Mouse (Mus musculus) limb, embryonic 14.5 days (tissue): ENCODE results near the gene Upk3bl. TPM values are rescaled to one million over a fixed set of nuclear protein-coding genes. Genes with fewer than 3 reads are reported as not detected.
"Not testable (repeated sequence)": the region's sequence is repeated elsewhere in the genome, so short reads cannot be mapped to it uniquely, and the experiment has no call there.

Source experiments
- ATAC-seq: fragments of 200-750 bp; cut with Nextera tagmentation; 2 replicates; pipeline ENCODE4 v1.8.0; 2017; ENCODE audit warnings: low read depth, moderate number of reproducible peaks, moderate TSS enrichment; ENCODE audit not compliant: low FRiP score
- DNase-seq: peaks from one replicate; pipeline ENCODE4 v3.0.0-alpha.2; 2015; ENCODE audit warnings: low spot score
- H3K27ac ChIP-seq: fragments of 300-500 bp; sonication (generic); replicated peaks from 2 replicates; pipeline ENCODE4 v1.5.1; 2014; ENCODE audit warnings: low read depth, mild to moderate bottlenecking, low read length, moderate library complexity, mixed read lengths
- H3K27me3 ChIP-seq: fragments of 300-500 bp; sonication (generic); 2 replicates; pipeline ENCODE4 v1.6.1; 2014; ENCODE audit warnings: low read length, mixed read lengths; ENCODE audit not compliant: control insufficient read depth, insufficient read depth
- H3K36me3 ChIP-seq: fragments of 300-500 bp; sonication (generic); 2 replicates; pipeline ENCODE4 v1.6.1; 2014; ENCODE audit warnings: mild to moderate bottlenecking, low read length, moderate library complexity, mixed read lengths; ENCODE audit not compliant: control insufficient read depth, insufficient read depth
- H3K4me1 ChIP-seq: fragments of 300-500 bp; sonication (generic); 2 replicates; pipeline ENCODE4 v1.6.1; 2014; ENCODE audit warnings: antibody characterized with exemption, low read length, mixed read lengths; ENCODE audit not compliant: control insufficient read depth, insufficient read depth
- H3K4me2 ChIP-seq: fragments of 300-500 bp; sonication (generic); replicated peaks from 2 replicates; pipeline ENCODE4 v1.6.1; 2014; ENCODE audit warnings: low read depth, mild to moderate bottlenecking, low read length, moderate library complexity; ENCODE audit not compliant: severe bottlenecking
- H3K4me3 ChIP-seq: fragments of 300-500 bp; sonication (generic); replicated peaks from 2 replicates; pipeline ENCODE4 v1.5.1; 2014; ENCODE audit warnings: low read length
- H3K9ac ChIP-seq: fragments of 300-500 bp; sonication (generic); 2 replicates; pipeline ENCODE4 v1.6.1; 2014; ENCODE audit warnings: mild to moderate bottlenecking, low read depth, low read length, moderate library complexity; ENCODE audit not compliant: severe bottlenecking
- H3K9me3 ChIP-seq: fragments of 300-500 bp; sonication (generic); 2 replicates; pipeline ENCODE4 v1.6.1; 2016; ENCODE audit warnings: low read length; ENCODE audit not compliant: control insufficient read depth
- POLR2A ChIP-seq: fragments of 200-500 bp; IDR thresholded peaks from 2 replicates; pipeline ENCODE4 v1.8.0; 2012; ENCODE audit warnings: inconsistent platforms, mild to moderate bottlenecking, moderate library complexity, borderline replicate concordance; ENCODE audit not compliant: insufficient read depth, insufficient read length; ENCODE audit errors: extremely low read depth
- WGBS: fragments of 180-500 bp; shearing (Covaris S2); extraction: QIAGEN DNeasy Blood & Tissue Kit; methylation state at CpG from one replicate; pipeline ENCODE4 v1.1.7; 2014; 5-methylcytosine and 5-hydroxymethylcytosine counted together
- microRNA-seq: library from miRNA; unstranded; fragments of <30 nt; microRNA quantifications from one replicate; pipeline ENCODE4, GENCODE M21; 2016
- polyA plus RNA-seq, 2 experiments: library from polyadenylated mRNA; depleted of rRNA in 1 of 2; stranded (reverse) in 1 of 2; unstranded in 1 of 2; fragments of >200 nt; fragmentation: Nextera tagmentation in 1 of 2; extraction: Ambion mirVana in 1 of 2; gene quantifications; 2 replicates each; pipeline versions ENCODE4 v1.2.1 to v1.2.3; 2012 to 2014

Upk3bl gene
- polyA plus RNA-seq, 2 experiments: 7.5 to 14.1 TPM

DNA sequence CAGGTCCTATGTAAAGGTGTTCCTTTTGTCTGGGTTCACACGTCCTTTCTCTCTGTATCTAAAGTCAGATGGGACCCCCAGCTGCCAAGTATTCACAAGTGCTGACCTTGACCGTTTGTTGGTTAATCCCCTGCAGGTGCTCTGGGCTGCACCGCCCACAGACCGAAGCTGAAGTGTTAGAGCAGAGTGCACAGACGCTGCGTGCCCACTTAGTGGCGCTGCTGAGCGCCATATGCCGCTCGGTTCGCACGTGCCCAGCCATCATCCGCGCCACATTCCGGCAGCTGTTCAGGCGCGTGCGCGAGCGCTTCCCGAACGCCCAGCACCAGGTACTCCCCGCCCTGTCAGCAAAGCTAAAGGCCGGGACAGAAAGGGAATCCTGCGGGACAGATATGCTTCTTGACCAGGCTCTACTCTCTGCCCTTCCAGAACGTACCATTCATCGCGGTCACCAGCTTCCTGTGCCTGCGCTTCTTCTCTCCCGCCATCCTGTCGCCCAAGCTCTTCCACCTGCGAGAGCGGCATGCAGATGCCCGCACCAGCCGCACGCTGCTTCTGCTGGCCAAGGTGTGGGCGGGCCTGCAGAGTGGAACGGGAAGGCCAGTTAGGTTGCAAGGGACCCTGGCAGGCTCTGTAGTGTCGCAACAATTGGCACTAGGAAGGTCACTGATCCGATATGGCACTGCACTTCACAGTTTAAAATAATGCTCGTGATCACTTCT, 48.0 kb downstream of the Upk3bl start:
- Histone ChIP-seq H3K27ac (no peak overlapping the region), H3K9ac (peak overlapping the region; percentile 38), H3K4me1 (no peaks in the 10 kb centered on the region), H3K27me3 (0 out of 2 replicates have a peak, but pooled peaks cover 3% of the 10 kb centered on the region), H3K36me3 (peaks cover 5% of the 10 kb centered on the region; the same call in 1 of the 2 replicates), H3K4me2 (peak overlapping the region; percentile 53), H3K9me3 (no peaks in the 10 kb centered on the region), H3K4me3 (peak overlapping the region; percentile 21)
- 8% methylated on average over 39 of the region's 41 CpGs for WGBS
- peak; percentile 83 for ATAC-seq
- peak; percentile 82 for DNase-seq
- no peak for TF ChIP-seq POLR2A

DNA sequence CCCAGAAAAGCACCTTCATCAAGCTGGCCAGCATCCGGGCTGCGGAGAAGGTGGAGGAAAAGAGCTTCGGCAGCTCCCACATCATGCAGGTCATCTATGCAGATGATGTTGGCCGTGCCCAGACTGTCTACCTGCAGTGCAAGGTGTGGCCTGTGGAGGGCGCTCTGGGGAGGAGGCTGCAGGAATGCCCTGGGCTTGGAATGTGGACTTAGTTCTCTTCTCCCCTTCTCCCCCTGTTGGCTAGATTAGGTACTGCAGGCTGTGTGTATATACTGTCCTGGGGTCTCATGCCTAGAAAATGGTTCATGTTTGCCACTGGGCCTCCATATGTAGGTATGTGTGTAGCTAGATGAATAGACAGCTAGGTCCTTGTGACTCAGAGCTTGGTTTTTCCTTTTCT, 50.2 kb downstream of the Upk3bl start:
- DNase-seq (peak; percentile 26), ATAC-seq (no peak)
- no peak overlapping the region for H3K4me3 ChIP-seq

DNA sequence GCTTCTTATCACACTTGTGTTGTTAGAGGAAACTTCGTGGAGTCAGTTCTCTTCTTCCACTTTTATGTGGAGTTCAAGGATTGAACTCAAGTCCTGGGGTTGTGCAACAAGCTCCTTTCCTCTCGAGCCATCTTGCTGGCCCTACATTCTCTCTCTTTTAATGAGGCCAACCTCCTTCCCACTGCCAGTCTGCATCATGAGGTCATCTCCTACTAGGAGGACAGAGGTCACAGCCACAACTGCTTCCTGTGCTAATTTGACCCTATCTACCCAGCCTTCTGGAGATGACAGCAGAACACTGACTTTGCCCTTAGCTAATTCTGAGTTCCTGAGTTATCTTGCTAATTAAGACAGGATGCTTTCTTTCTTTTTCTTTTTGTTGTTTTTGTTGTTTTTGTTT, 54.2 kb downstream of the Upk3bl start:
- ATAC-seq (no peak), DNase-seq (no peak)
- no peak for TF ChIP-seq POLR2A
- Histone ChIP-seq H3K9ac (no peak overlapping the region), H3K27ac (no peak overlapping the region), H3K9me3 (no peaks in the 10 kb centered on the region), H3K4me1 (no peaks in the 10 kb centered on the region), H3K36me3 (peaks cover 5% of the 10 kb centered on the region; the same call in 1 of the 2 replicates), H3K27me3 (no peaks in the 10 kb centered on the region), H3K4me2 (no peak overlapping the region), H3K4me3 (no peak overlapping the region)
- WGBS: 56% methylated on average over 2 of the region's 2 CpGs

More for the DNA sequence above, 50.2 kb downstream of the Upk3bl start:
- H3K9ac ChIP-seq: no peak overlapping the region
- no peak for TF ChIP-seq POLR2A
- no peak overlapping the region for H3K27ac ChIP-seq
- peaks cover 5% of the 10 kb centered on the region; the same call in 1 of the 2 replicates for H3K36me3 ChIP-seq
- H3K4me2 ChIP-seq: no peak overlapping the region
- H3K9me3 ChIP-seq: no peaks in the 10 kb centered on the region
- H3K27me3 ChIP-seq: 0 out of 2 replicates have a peak, but pooled peaks cover 3% of the 10 kb centered on the region
- no peaks in the 10 kb centered on the region for H3K4me1 ChIP-seq
- 90% methylated on average over 5 of the region's 5 CpGs for WGBS

DNA sequence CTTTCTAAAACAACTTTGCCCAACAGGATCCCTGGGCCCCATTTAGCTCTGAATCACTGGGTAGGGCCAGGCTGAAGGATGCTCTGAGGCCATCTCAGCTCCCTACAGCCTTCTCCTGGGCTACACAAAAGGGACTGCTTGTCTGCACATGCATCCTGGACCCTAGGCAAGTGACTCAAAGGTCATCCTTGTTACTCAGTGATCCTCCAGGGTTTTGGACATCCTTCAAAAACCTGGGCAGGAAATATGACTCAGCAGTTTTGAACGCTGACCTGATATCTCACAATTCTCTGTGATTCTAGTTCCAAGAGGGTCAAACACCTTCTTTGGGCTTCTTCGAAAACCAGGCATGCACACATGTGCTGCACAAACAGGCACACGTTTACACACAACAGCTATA, 54.8 kb downstream of the Upk3bl start:
- WGBS: 82% methylated on average over 3 of the region's 3 CpGs
- H3K9ac ChIP-seq: no peak overlapping the region

DNA sequence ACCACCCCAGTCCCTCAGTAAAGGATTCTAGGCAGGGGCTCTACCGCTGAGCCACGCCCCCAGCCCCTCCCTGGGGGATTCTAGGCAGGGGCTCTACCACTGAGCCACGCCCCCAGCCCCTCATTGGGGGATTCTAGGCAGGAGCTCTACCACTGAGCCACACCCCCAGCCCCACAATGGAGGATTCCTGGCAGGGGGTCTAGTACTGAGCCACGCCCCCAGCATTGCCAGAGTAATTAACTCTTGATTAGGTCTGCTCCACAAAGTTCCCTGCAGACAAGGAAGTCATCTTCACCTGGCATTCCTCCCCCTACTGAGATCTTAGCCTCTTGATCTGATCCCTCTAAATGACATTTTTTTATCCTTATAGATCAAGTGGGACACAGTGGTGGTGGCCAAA, 59.3 kb downstream of the Upk3bl start:
- DNase-seq, H3K27ac ChIP-seq, H3K27me3 ChIP-seq, H3K4me3 ChIP-seq, H3K4me2 ChIP-seq, ATAC-seq, H3K9me3 ChIP-seq, H3K36me3 ChIP-seq, H3K9ac ChIP-seq: not testable (repeated sequence)
- peaks cover 14% of the 10 kb centered on the region for H3K4me1 ChIP-seq
- 36% methylated on average over 3 of the region's 4 CpGs for WGBS

More for the DNA sequence above, 54.8 kb downstream of the Upk3bl start:
- no peak for TF ChIP-seq POLR2A
- no peak overlapping the region for H3K4me2 ChIP-seq
- ATAC-seq: no peak
- no peak overlapping the region for H3K4me3 ChIP-seq
- no peaks in the 10 kb centered on the region for H3K27me3 ChIP-seq
- no peak overlapping the region for H3K27ac ChIP-seq
- peaks cover 5% of the 10 kb centered on the region; the same call in 1 of the 2 replicates for H3K36me3 ChIP-seq
- DNase-seq: no peak
- H3K9me3 ChIP-seq: no peaks in the 10 kb centered on the region
- H3K4me1 ChIP-seq: no peaks in the 10 kb centered on the region

Small RNA genes lying within 50 kb of the gene (microRNA-seq; reads per million reads assigned to microRNA genes)
- 0.92 reads per million for gene Mir7035

Other genes with a start within 250 kb of the Upk3bl start
- 0.53 and 0.55 TPM in 2 replicates for gene Srrm3, start 247.6 kb upstream of the Upk3bl start, polyA plus RNA-seq (2012; rRNA removed)
- gene Srrm3, start 247.6 kb upstream of the Upk3bl start, polyA plus RNA-seq (2014; fragmentation: Nextera tagmentation; extraction: Ambion mirVana): 0.07 and 0.12 TPM in 2 replicates
- gene Hspb1, start 166.6 kb upstream of the Upk3bl start, polyA plus RNA-seq (2012; rRNA removed): 326 and 338 TPM in 2 replicates
- 433 and 574 TPM in 2 replicates for gene Hspb1, start 166.6 kb upstream of the Upk3bl start, polyA plus RNA-seq (2014; fragmentation: Nextera tagmentation; extraction: Ambion mirVana)
- gene Ywhag, start 119.9 kb upstream of the Upk3bl start, polyA plus RNA-seq (2012; rRNA removed): 83.6 and 91.3 TPM in 2 replicates
- 72.9 and 76.9 TPM in 2 replicates for gene Ywhag, start 119.9 kb upstream of the Upk3bl start, polyA plus RNA-seq (2014; fragmentation: Nextera tagmentation; extraction: Ambion mirVana)
- gene Ssc4d, start 80.0 kb upstream of the Upk3bl start, polyA plus RNA-seq (2012; rRNA removed): 6.6 and 7.2 TPM in 2 replicates
- 2.6 and 3.2 TPM in 2 replicates for gene Ssc4d, start 80.0 kb upstream of the Upk3bl start, polyA plus RNA-seq (2014; fragmentation: Nextera tagmentation; extraction: Ambion mirVana)
- gene Zp3, start 74.4 kb upstream of the Upk3bl start, polyA plus RNA-seq (2012; rRNA removed): 0.32 and 0.38 TPM in 2 replicates
- 0.37 and 0.40 TPM in 2 replicates for gene Zp3, start 74.4 kb upstream of the Upk3bl start, polyA plus RNA-seq (2014; fragmentation: Nextera tagmentation; extraction: Ambion mirVana)
- gene Dtx2, start 59.7 kb upstream of the Upk3bl start, polyA plus RNA-seq (2012; rRNA removed): 28.5 and 38.2 TPM in 2 replicates
- 29.5 TPM in 2 replicates for gene Dtx2, start 59.7 kb upstream of the Upk3bl start, polyA plus RNA-seq (2014; fragmentation: Nextera tagmentation; extraction: Ambion mirVana)
- gene Upk3b, start 16.0 kb upstream of the Upk3bl start, polyA plus RNA-seq (2012; rRNA removed): 0.15 and 1.1 TPM in 2 replicates
- 0.28 and 0.74 TPM in 2 replicates for gene Upk3b, start 16.0 kb upstream of the Upk3bl start, polyA plus RNA-seq (2014; fragmentation: Nextera tagmentation; extraction: Ambion mirVana)
- gene Rasa4, start 29.4 kb downstream of the Upk3bl start, polyA plus RNA-seq (2012; rRNA removed): 29.4 and 35.0 TPM in 2 replicates
- gene Rasa4, start 29.4 kb downstream of the Upk3bl start, polyA plus RNA-seq (2014; fragmentation: Nextera tagmentation; extraction: Ambion mirVana): 14.1 and 17.1 TPM in 2 replicates
- 148 and 156 TPM in 2 replicates for gene Polr2j, start 62.1 kb downstream of the Upk3bl start, polyA plus RNA-seq (2012; rRNA removed)
- 245 and 251 TPM in 2 replicates for gene Polr2j, start 62.1 kb downstream of the Upk3bl start, polyA plus RNA-seq (2014; fragmentation: Nextera tagmentation; extraction: Ambion mirVana)
- 59.4 and 71.7 TPM in 2 replicates for gene Lrwd1, start 81.6 kb downstream of the Upk3bl start, polyA plus RNA-seq (2012; rRNA removed)
- gene Lrwd1, start 81.6 kb downstream of the Upk3bl start, polyA plus RNA-seq (2014; fragmentation: Nextera tagmentation; extraction: Ambion mirVana): 31.1 and 33.6 TPM in 2 replicates
- gene Alkbh4, start 81.7 kb downstream of the Upk3bl start, polyA plus RNA-seq (2012; rRNA removed): 20.0 and 28.9 TPM in 2 replicates
- 15.0 and 16.1 TPM in 2 replicates for gene Alkbh4, start 81.7 kb downstream of the Upk3bl start, polyA plus RNA-seq (2014; fragmentation: Nextera tagmentation; extraction: Ambion mirVana)
- gene Orai2, start 116.2 kb downstream of the Upk3bl start, polyA plus RNA-seq (2012; rRNA removed): 13.7 and 18.4 TPM in 2 replicates
- 9.0 and 10.2 TPM in 2 replicates for gene Orai2, start 116.2 kb downstream of the Upk3bl start, polyA plus RNA-seq (2014; fragmentation: Nextera tagmentation; extraction: Ambion mirVana)
- gene Prkrip1, start 144.5 kb downstream of the Upk3bl start, polyA plus RNA-seq (2012; rRNA removed): 20.4 and 32.4 TPM in 2 replicates
- 52.3 and 53.0 TPM in 2 replicates for gene Prkrip1, start 144.5 kb downstream of the Upk3bl start, polyA plus RNA-seq (2014; fragmentation: Nextera tagmentation; extraction: Ambion mirVana)
- 14.6 and 19.7 TPM in 2 replicates for gene Sh2b2, start 192.1 kb downstream of the Upk3bl start, polyA plus RNA-seq (2012; rRNA removed)
- gene Sh2b2, start 192.1 kb downstream of the Upk3bl start, polyA plus RNA-seq (2014; fragmentation: Nextera tagmentation; extraction: Ambion mirVana): 6.3 and 9.0 TPM in 2 replicates